Mouse (Mus musculus) kidney, postnatal 36 days (tissue): ENCODE data around the gene Hist1h2ae.
"Not testable (repeated sequence)": the region's sequence is repeated elsewhere in the genome, so short reads cannot be mapped to it uniquely, and the experiment has no call there.

Source experiments
- DNase-seq, 2 experiments: peaks; one replicate each; pipeline ENCODE4 v3.0.0; 2021 to 2022; ENCODE audit warnings: mixed read lengths in 2 of 2

The Hist1h2ae gene

DNA sequence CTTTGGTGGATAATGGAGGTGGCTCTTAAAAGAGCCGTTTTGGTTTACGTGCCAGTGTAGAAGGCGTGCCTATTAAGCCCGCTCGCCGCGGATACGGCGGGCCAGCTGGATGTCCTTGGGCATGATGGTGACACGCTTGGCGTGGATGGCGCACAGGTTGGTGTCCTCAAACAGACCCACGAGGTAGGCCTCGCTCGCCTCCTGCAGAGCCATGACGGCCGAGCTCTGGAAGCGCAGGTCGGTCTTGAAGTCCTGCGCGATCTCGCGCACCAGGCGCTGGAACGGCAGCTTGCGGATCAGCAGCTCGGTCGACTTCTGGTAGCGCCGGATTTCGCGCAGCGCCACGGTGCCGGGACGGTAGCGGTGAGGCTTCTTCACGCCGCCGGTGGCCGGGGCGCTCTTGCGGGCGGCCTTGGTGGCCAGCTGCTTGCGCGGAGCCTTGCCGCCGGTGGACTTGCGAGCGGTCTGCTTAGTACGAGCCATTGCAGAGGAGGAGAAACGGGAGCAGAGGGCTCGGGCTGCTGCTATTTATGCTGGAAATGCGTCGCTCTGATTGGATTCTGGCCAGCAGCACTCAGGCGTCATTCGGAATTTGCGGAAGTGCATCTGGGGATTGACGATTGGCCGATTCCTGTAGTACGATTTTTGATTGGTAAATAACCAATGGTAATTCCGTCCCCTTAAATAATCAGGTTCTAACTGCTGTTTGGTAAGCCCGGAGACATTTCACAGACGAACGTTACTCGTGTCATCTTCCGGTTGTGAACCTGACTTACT, 8.9 kb downstream of the Hist1h2ae start, which contains the start of gene Hist1h3e:
TSS of gene Hist1h3e (minus strand) at position 487 of the 777 bp plus-strand sequence.
- peak; percentile 92 to 95 for DNase-seq

DNA sequence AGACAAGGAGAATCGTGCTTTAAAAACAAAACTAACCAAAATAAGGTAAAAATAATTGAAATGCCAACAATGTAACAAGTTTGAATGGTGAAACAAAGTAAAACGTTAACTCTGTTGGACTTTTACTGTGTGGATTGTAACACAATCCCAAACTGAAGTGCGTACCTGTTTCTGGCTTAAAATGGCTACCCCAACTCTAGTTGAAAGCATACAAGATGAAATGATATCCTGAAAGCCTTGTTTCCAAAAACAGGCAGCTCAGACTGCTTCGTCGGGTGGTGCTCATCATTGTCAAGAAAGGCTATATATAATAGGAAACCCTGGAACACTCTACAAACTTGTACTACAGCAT, 9.5 kb downstream of the Hist1h2ae start:
- DNase-seq: not testable (repeated sequence)

- not testable (repeated sequence) for DNase-seq
Observed at GRCm38 (mm10) chr13:23560699-23561098, 10.3 kb downstream of the Hist1h2ae start.

DNA sequence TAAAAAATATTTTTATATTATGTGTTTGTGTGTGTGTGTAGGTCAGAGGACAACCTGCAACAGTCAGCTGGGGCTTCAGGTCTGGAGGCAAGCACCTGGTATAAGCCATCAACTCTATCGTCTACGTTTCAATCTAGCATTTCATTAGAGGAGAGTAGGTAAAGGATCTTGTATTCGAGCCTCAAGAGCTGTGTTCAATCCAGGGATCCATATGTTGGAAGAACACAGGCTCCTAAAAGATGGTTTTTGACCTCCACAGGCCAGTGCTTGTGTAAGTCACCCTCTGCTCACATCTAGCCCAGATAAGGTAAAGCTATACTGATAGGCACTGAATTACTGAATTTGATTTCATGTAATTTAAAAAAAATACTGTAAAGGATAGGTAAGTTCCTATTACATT, 14.1 kb downstream of the Hist1h2ae start:
- no peak for DNase-seq

DNA sequence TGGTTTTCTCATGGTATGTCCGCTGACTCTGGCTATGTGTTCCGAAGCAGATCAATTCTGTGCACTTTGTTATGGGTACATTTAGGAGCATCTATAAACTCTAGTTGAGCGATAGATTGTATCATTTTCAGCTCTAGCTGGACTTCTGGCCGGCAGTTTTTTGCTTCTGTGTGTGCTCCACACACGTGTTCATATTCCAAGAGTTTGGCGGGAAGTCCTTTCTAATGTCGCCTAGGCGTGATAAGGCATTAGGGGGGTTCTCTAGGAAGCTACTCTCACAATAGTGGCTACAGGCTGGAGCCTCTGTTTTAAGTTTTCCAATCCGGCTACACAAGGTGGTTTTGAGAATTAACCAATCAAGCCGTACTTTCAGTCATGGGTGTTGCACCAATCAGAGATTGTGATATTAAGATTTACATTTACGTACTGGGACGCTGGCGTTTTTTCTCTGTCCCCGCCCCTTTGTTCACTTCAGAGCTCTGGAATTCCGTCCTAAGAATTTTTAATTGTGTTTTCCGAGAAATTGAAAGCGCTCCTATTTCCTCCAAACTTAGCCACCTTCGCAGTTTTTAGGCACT, 15.1 kb downstream of the Hist1h2ae start:
- peak; percentile 75 to 89 for DNase-seq

- peak; percentile 70 to 75 for DNase-seq
Observed at GRCm38 (mm10) chr13:23554925-23555838, 15.8 kb downstream of the Hist1h2ae start.

GRCm38 (mm10) chr13:23554393-23554792, 16.6 kb downstream of the Hist1h2ae start:
- DNase-seq: no peak

- no peak for DNase-seq
Observed at GRCm38 (mm10) chr13:23552962-23553361, 18.1 kb downstream of the Hist1h2ae start, which contains the start of gene Hist1h1d. TSS of gene Hist1h1d (plus strand) at chr13:23553262.

- no peak for DNase-seq
Observed at GRCm38 (mm10) chr13:23551931-23552914, 18.8 kb downstream of the Hist1h2ae start.

GRCm38 (mm10) chr13:23551146-23551834, 19.7 kb downstream of the Hist1h2ae start, which contains the start of gene Hist1h4f:
TSS of gene Hist1h4f (minus strand) at chr13:23551648.
- peak; percentile 83 to 89 for DNase-seq

GRCm38 (mm10) chr13:23550761-23551145, 20.3 kb downstream of the Hist1h2ae start:
- DNase-seq: no peak

DNA sequence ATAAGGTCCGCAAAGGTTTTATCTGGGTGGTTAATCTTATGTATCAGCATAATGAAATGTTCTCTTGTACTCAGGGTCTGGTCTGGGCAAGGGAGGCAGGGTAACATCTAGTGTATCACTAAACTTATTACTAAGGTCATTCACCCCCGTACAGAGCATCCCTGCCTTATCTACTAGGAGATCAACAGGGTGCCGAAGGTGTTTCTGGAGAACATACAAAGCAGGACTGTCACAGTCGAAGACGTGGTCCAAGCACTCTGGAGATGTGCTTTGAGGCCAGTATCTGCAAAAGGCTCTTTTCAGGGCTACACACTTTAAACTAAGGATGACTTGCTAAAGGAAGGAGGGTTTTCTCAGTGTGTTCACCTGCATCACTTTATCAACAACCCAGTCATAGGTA, 24.3 kb downstream of the Hist1h2ae start:
- DNase-seq: no peak

- not testable (repeated sequence) for DNase-seq
Observed at GRCm38 (mm10) chr13:23544787-23545120, 26.3 kb downstream of the Hist1h2ae start.

DNA sequence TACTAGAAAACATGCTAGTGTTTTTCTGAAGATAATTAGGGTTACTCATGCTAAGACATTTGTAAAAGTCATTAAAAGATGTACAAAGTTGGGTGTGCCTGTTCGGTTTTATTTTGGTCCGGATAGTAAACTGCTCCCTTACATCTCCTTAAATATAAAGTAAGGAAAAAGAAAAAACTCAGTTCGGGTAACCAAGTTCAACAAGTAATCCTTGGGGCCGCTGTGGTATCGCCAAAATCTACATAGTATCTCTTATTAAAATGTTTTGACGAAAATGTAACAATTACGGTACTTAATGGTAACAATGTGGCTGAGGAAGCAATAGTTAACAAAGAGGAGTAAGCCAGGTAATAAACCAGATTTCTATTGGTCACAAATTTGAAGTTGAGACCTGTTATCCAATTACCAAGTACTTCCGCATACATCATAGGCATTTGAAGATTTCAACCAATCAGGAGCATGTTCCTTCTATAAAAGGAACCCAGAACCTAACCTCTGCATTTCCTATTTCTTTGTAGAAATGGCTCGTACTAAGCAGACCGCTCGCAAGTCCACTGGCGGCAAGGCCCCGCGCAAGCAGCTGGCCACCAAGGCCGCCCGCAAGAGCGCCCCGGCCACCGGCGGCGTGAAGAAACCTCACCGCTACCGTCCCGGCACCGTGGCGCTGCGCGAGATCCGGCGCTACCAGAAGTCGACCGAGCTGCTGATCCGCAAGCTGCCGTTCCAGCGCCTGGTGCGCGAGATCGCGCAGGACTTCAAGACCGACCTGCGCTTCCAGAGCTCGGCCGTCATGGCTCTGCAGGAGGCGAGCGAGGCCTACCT, 26.8 kb downstream of the Hist1h2ae start, which contains the start of gene Hist1h3f:
TSS of gene Hist1h3f (plus strand) at position 88 of the 822 bp plus-strand sequence.
- DNase-seq: peak; percentile 64 to 90

DNA sequence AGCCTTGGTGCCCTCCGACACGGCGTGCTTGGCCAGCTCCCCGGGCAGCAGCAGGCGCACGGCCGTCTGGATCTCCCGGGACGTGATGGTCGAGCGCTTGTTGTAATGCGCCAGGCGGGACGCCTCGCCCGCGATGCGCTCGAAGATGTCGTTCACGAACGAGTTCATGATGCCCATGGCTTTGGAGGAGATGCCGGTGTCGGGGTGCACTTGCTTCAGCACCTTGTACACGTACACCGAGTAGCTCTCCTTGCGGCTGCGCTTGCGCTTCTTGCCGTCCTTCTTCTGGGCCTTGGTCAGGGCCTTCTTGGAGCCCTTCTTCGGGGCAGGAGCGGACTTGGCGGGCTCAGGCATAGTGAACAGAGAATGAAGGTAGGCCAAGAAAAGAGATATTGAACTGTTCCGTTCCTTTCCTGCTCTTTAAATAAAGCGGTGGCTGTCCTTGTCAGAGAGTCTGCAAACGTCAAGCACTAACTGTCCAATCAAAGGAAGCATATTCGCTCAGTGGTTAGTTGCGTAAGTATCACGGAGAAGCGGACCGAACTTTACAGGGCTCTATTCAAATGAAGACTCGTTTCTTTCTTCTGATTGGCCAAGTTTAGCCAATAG, 27.9 kb downstream of the Hist1h2ae start, which contains the start of gene Hist1h2bh:
TSS of gene Hist1h2bh (minus strand) at position 394 of the 609 bp plus-strand sequence.
- DNase-seq: peak; percentile 65 to 93

DNA sequence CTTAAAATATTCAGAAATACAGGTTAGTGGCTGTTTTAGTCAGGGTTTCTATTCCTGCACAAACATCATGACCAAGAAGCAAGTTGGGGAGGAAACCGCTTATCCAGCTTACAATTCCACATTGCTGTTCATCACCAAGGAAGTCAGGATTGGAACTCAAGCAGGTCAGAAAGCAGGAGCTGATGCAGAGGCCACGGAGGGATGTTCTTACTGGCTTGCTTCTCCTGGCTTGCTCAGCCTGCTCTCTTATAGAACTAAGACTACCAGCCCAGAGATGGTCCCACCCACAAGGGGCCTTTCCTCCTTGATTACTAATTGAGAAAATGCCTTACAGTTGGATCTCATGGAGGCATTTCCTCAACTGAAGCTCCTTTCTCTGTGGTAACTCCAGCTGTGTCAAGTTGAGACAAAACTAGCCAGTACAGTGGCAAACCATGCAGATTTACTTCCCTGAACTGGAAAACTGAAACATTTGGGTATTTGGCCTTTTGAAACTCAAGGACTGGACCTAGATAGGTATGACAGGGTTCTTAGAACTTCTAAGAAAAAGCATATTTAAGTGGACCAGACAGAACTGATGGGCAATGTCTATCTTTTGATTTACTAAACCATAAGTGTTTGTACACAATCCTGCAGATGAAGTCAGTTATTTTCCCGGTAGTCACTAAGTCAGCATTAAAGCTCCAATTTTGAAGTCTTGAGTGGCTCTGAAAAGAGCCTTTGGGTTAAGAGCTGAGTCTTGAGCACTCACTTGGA, 28.6 kb downstream of the Hist1h2ae start:
- DNase-seq: not testable (repeated sequence)

GRCm38 (mm10) chr13:23541497-23541896, 29.5 kb downstream of the Hist1h2ae start:
- DNase-seq: no peak

GRCm38 (mm10) chr13:23539821-23540220, 31.2 kb downstream of the Hist1h2ae start:
- not testable (repeated sequence) for DNase-seq

DNA sequence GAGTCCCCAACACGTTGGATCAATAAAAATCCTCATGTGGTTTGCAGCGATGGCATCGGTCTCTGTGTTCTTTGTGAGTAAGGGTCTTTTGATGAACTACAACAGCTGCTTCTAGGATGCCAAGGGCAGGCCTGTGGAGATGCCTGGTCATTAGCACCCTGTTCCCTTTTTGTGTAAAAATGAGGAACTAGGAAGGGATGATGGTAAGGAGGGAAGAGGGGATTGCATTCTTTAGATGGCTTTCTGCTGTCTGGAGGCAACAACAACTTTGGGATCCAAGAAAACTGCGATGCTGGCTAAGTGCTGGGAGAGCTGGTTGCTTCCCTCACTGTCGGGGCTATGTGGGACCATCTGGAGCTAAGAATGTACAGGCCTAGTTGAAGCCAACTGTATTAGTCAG, 32.8 kb downstream of the Hist1h2ae start:
- no peak for DNase-seq
